Mouse (Mus musculus): ENCODE measurements around the gene Vmn1r180.
"Not testable (repeated sequence)": the region's sequence is repeated elsewhere in the genome, so short reads cannot be mapped to it uniquely, and the experiment has no call there.

Vmn1r180 gene

GRCm38 (mm10) chr7:23950332-23950731 lies at the start of gene Vmn1r180:
Gene Vmn1r180 (plus strand): TSS chr7:23950632.
- no peak for DNase-seq

GRCm38 (mm10) chr7:23926678-23927077 lies 23.8 kb upstream of the Vmn1r180 start, which contains the start of gene Vmn1r179:
Gene Vmn1r179 (plus strand): TSS chr7:23926978.
- DNase-seq = no peak

GRCm38 (mm10) chr7:23968044-23968443 lies 17.6 kb downstream of the Vmn1r180 start:
- peak; percentile 13 for DNase-seq

DNA sequence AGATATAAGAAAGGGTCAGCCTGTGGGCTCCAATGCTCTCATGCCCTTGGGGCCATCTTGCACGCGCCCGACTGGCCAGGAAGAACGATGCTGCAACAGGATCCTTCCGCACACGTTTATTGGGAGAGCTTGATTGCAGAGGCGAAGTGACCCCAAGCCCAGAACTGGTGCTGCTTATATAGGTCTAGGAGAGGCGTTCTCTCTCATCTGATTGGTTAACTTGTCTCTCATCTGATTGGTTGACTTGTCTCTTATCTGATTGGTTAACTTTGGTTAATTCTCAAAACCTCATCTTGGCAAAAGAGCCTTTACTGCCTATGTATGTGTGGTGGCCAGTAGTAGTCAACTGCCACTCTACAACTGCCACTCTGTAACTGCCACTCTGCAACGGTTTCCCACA lies 23.9 kb downstream of the Vmn1r180 start, which contains the start of gene Vmn1r181:
Vmn1r181 (plus strand) TSS at position 301 of the 400 bp plus-strand sequence.
- not testable (repeated sequence) for DNase-seq

GRCm38 (mm10) chr7:24001391-24001790 lies 51.0 kb downstream of the Vmn1r180 start, which contains the start of gene V1rd19:
Gene V1rd19 (plus strand): TSS chr7:24001691.
- no peak for DNase-seq
